Mouse (Mus musculus): ENCODE measurements at regions not wholly inside any gene's neighbourhood (a gene's known extent, or its start where the extent isn't known, plus 50 kb on each side); places are given as distances from the start of the nearest gene placed in this dataset.

DNA sequence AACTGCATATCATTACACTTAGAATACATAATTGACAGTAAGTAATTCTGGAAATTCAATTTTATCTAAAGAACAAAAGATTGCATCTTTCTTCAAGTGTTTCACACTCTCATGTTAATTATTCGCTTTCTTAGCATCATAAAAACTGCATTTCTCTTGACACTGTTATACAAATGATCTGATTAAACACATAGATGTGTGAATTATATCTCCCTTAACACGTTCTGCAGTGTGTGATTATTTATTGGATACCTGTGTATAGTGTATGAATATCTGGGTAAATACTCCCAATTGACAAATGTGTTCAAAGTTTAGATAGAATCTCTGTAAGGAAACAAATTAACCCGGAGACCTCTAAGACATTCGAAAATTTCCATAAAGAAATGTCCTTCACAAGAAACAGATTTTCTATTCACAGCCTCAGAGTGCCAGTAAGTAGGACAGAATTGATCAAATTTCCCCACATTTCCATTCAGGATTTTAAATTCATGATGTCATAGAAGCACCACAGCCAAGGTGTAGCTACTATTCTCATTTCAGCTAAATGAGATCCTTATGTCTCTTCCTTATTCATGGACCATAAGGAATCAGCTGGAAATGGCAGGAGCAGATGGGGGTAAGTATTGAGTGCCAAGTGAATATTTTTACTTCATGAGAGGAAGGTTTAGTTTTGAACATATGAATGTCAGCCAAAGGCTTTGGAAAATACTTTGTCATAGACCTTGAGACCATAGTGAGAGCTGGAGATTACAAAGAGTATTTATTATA lies 2231.6 kb downstream of the Pcdh9 start:
- DNase-seq, result no peak

- DNase-seq, result no peak
Observed at GRCm38 (mm10) chr14:91656011-91656410, 2234.5 kb downstream of the Pcdh9 start.

DNA sequence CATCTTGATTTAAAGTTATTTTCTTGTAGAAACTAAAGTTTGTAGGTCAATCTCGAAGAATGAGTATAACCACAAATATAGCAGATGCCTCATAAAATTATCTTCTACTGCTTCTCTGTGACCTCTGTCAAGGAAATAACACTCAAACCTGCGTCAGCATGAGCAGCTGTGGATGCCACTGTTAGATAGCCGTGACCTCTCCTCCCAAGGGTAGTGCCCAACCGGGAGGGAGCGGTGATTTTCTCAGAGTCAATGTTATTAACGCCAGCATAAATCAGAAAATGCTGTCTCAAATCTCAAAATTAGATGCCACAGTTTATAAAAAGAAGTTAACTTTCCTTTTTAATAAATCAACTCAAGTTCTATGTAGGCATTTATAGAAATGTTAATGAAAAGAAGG lies 2259.5 kb downstream of the Pcdh9 start:
- no peak for DNase-seq

DNA sequence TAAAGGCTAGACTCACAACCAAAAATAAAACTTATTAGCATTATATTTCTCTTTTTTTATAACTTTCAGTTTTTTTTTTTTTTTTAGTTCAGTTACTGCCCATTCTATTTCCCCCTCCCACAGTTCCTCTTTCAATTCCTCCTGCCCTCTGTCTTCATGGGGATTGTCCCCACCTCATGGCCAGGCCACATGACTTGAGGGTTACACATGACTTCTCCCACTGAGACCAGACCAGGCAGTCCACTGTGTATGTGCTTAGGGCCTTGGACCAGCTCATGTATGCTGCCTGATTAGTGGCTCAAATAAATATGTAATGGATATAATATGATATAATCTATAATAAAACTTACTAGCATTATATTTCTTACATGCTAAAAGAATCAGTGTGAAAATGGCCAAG lies 2276.1 kb downstream of the Pcdh9 start:
- no peak for DNase-seq

- no peak for DNase-seq
Observed at GRCm38 (mm10) chr14:91604570-91604969, 2285.9 kb downstream of the Pcdh9 start.

DNA sequence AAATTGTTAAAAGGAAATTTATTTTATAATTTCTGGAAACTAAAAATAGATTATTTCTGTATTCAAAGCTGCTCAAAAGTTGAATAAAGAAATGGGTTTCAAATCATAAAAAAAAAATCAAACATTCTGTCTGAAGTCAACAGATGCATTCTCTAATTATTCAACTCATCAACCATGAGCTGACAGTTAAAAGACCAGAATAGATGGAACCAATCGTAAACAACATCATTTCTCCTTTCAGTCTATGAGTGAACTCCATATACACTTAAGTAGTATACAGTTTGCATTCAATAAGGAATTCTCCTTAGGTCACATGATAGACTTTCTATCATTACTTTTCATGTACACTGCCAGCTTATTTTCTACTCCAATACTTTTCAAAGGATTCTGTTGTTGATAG lies 2308.0 kb downstream of the Pcdh9 start:
- DNase-seq, result no peak

DNA sequence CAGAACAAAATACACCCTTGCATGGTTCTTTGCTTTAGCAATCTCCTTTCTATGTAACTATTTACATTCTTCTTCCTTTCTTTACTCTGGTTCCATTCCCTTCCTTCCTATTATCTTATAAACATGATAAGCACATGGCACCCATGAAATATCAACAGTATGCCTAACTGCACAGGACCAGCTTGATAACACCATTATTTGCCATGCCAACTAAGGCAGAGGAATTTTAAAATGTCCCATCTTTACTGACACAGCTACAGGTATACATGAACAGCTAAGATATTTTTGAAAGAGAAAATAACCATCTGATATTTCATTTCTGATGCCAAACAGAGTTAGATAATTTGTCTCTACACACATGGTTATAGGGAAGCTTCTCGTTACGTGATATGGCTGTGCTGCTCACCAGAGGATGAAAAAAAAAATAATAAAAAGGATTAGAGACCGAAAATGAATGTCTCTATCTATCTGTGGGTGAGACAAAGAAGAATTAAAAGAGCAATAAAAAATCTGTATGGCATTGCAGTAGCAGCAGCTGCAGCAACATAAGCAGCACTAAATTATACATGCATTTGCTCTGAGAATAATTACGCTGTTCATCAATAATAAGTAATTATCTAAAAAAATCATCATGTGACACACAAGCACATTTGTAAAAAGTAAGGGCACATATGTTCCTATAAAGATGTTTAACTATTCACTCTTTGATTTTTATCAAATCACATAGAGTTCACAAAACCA lies 2308.6 kb downstream of the Pcdh9 start:
- DNase-seq, result no peak

DNA sequence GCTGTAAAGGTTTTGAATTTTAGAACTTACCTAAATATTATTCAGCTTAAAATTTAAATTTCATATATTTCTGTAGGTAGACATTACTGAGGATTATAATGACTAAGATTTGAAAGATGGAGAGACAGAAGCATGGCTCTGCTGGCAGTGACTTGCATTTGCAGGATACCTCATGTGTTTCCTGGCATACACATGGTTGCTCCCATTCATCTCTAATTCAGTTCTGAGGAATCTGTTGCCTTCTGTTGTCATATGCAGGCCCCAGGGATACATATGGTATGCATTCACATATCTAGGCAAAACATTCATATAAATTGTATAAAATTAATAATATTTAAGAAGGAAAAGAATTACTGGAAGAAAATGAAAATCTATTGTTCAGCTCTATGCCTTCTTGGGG lies 2321.4 kb downstream of the Pcdh9 start:
- DNase-seq, result no peak

GRCm38 (mm10) chr14:91539181-91539580 lies 2351.3 kb downstream of the Pcdh9 start:
- DNase-seq, result peak; percentile 37

DNA sequence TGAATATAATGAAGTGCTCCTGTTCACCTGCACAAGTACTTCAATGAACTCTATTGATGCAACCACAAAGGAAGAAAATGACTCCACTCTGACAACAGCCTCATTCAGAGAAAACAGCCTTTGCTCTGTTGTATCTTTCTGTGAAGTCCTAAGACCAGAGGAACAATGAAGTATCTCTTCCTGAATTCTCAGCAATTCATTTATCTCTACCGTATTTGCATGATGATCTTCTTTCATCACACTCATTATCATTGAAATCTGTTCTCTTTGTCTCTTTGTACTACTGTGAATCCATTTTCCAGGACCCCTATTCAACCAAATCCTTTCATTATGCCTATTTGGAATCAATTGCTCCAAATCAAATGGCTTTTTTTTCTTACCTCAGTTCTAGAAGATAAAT lies 2355.5 kb downstream of the Pcdh9 start:
- no peak for DNase-seq

DNA sequence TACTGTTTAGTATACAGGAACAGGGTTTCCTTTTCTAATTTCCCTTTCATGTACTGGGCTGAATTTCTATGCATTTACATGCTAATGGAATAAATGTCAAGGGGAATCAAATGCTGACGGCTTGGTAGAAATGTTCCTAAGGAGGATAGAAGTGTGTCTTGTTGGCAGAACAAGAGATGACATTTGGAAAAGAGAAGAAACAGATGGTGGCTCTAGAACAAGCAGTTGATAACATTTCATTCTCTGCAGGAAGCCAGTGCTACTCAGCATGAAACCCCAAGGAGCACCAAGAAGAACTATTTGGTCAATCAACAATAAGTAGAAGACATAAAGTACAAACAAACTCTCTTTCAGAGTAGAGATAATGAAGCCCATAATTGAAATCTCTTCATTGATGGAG lies 2392.0 kb downstream of the Pcdh9 start:
- no peak for DNase-seq

GRCm38 (mm10) chr14:91478358-91478870 lies 2412.1 kb downstream of the Pcdh9 start:
- DNase-seq, result no peak

GRCm38 (mm10) chr14:91463910-91464309 lies 2426.6 kb downstream of the Pcdh9 start:
- no peak for DNase-seq

DNA sequence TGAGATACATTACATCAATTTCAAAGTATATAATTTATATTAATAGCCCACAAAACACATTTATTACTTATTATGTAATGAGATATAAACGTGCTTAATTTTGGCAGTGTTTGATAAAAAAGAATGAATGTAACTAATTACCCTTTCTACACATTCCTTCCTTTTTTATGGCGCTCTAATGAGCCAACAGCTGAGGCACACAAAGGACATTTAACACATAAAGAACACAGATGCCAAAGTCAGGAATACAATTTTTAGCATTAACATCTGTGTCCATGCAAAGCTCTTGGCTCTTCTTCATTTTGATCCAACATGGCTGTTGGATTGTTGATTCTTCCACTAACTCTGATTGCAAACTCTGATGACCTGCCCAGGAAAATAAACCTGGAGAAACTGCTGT lies 2427.8 kb downstream of the Pcdh9 start:
- no peak for DNase-seq

DNA sequence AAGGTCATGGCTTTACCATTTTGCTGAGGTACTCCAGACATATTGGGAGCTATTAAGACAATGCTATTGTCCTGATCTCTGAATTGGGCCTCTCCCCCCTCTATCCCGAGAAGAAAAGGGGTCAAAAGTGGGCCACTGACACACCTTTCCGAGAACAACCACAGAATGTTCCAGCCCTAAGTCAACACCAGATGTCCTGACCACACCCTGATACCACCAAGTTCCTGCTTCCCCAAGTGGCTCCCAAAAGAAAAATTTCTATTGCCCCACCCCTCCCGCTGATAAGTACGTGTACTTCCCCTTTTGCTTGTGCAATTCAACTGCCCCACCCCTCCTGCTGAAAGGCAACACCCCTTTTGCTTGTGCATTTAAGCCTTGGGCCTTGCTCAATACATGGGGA lies 2431.7 kb downstream of the Pcdh9 start:
- DNase-seq, result no peak

Measured in retina, postnatal 1 day (tissue).